Comparison of ENCODE assay signal across 11 mouse cellular contexts in genomic region chr13:78178771-78179170, GRCm38 (mm10). TPM values are rescaled to one million over a fixed set of nuclear protein-coding genes. Genes with fewer than 3 reads are reported as not detected.
DNase-seq lines count a peak whose midpoint lies in the region; ATAC-seq and TF ChIP-seq lines count a peak whose summit lies in the region.
"Had no signal": no experiment of that assay in that cellular context is flagged by ENCODE, and none has a peak within 500 bp of the region (broad histone marks: within the 10 kb centered on the region; RNA-seq: fewer than 3 reads in every experiment).

No protein-coding gene starts in this region.

- H3K4me2 ChIP-seq in heart, embryonic 13.5 days = peak overlapping the region; percentile 62
- H3K4me2 ChIP-seq in forebrain, postnatal 0 days (ENCODE audit: low read depth) = peak overlapping the region; percentile 54
- peak overlapping the region; percentile 52 for H3K4me2 ChIP-seq in midbrain, embryonic 15.5 days
- H3K4me2 ChIP-seq in intestine, postnatal 0 days (replicated peaks; ENCODE audit: low read depth) = no peak overlapping the region

- WGBS in heart, embryonic 13.5 days = 11% methylated on average over 5 of the region's 5 CpGs
- 15% methylated on average over 5 of the region's 5 CpGs for WGBS in forebrain, postnatal 0 days
- WGBS in midbrain, embryonic 15.5 days = 9% methylated on average over 5 of the region's 5 CpGs
- 9% methylated on average over 5 of the region's 5 CpGs for WGBS in intestine, postnatal 0 days

- peaks cover 97% of the 10 kb centered on the region for H3K27me3 ChIP-seq in heart, embryonic 13.5 days (replicated peaks)
- H3K27me3 ChIP-seq in forebrain, postnatal 0 days (ENCODE audit: insufficient read depth, low read length) = peaks cover 9% of the 10 kb centered on the region
- peaks cover 42% of the 10 kb centered on the region for H3K27me3 ChIP-seq in midbrain, embryonic 15.5 days (replicated peaks)
- peaks cover 81% of the 10 kb centered on the region for H3K27me3 ChIP-seq in intestine, postnatal 0 days (replicated peaks; ENCODE audit: control insufficient read depth, insufficient read depth, low read length)

- intact Hi-C loops in gastrocnemius, postnatal 36 days (cut with DNase I) = no loop called here

- peak overlapping the region; percentile 41 for H3K4me3 ChIP-seq in heart, embryonic 13.5 days
- peak overlapping the region; percentile 54; the same call in 1 of the 2 replicates for H3K4me3 ChIP-seq in cortical plate, adult 2 months (ENCODE audit: insufficient read depth, low read length)
- H3K4me3 ChIP-seq in forebrain, postnatal 0 days (ENCODE audit: low read depth, low read length) = peak overlapping the region; percentile 34
- H3K4me3 ChIP-seq in midbrain, embryonic 15.5 days = peak overlapping the region; percentile 40; the same call in 1 of the 2 replicates
- H3K4me3 ChIP-seq in intestine, postnatal 0 days (ENCODE audit: low read depth, low read length) = no peak overlapping the region

- 0 out of 2 replicates have a peak overlapping the region, but pooled peaks have one; percentile 62 for H3K9ac ChIP-seq in heart, embryonic 13.5 days
- H3K9ac ChIP-seq in forebrain, postnatal 0 days = peak overlapping the region; percentile 54
- peak overlapping the region; percentile 45; the same call in 1 of the 2 replicates for H3K9ac ChIP-seq in midbrain, embryonic 15.5 days
- H3K9ac ChIP-seq in intestine, postnatal 0 days (ENCODE audit: low read depth, low read length) = no peak overlapping the region

- H3K36me3 ChIP-seq in heart, embryonic 13.5 days = no peaks in the 10 kb centered on the region
- H3K36me3 ChIP-seq in forebrain, postnatal 0 days (ENCODE audit: insufficient read depth) = no peaks in the 10 kb centered on the region
- H3K36me3 ChIP-seq in midbrain, embryonic 15.5 days (replicated peaks) = no peaks in the 10 kb centered on the region
- H3K36me3 ChIP-seq in intestine, postnatal 0 days (ENCODE audit: control insufficient read depth, insufficient read depth) = no peaks in the 10 kb centered on the region

- TF ChIP-seq POLR2A in cortical plate, adult 2 months (IDR thresholded peaks at IDR 0.05; ENCODE audit: extremely low read depth, insufficient read depth, low read length) = no peak

- TF ChIP-seq CTCF in cortical plate, adult 2 months (IDR thresholded peaks at IDR 0.05; ENCODE audit: extremely low read depth, insufficient read depth, low read length) = no peak
- TF ChIP-seq CTCF in forebrain, postnatal 0 days (IDR thresholded peaks at IDR 0.05; ENCODE audit: low read depth) = no peak
- TF ChIP-seq CTCF in intestine, postnatal 0 days (IDR thresholded peaks at IDR 0.05; ENCODE audit: low read depth) = no peak

- no peaks in the 10 kb centered on the region for H3K9me3 ChIP-seq in heart, embryonic 13.5 days
- no peaks in the 10 kb centered on the region for H3K9me3 ChIP-seq in forebrain, postnatal 0 days (ENCODE audit: low read length)
- no peaks in the 10 kb centered on the region for H3K9me3 ChIP-seq in midbrain, embryonic 15.5 days
- H3K9me3 ChIP-seq in intestine, postnatal 0 days (ENCODE audit: control insufficient read depth) = no peaks in the 10 kb centered on the region

- peaks cover 19% of the 10 kb centered on the region for H3K4me1 ChIP-seq in heart, embryonic 13.5 days
- H3K4me1 ChIP-seq in cortical plate, adult 2 months (ENCODE audit: control insufficient read depth, insufficient read depth, low read length) = no peaks in the 10 kb centered on the region
- 0 out of 2 replicates have a peak, but pooled peaks cover 5% of the 10 kb centered on the region for H3K4me1 ChIP-seq in forebrain, postnatal 0 days (ENCODE audit: insufficient read depth)
- H3K4me1 ChIP-seq in midbrain, embryonic 15.5 days = peaks cover 24% of the 10 kb centered on the region
- no peaks in the 10 kb centered on the region for H3K4me1 ChIP-seq in intestine, postnatal 0 days (replicated peaks; ENCODE audit: control insufficient read depth, insufficient read depth, low read length)

- H3K27ac ChIP-seq in heart, embryonic 13.5 days (replicated peaks) = no peak overlapping the region
- peak overlapping the region; percentile 42; the same call in 1 of the 2 replicates for H3K27ac ChIP-seq in cortical plate, adult 2 months (ENCODE audit: insufficient read depth, low read length)
- H3K27ac ChIP-seq in forebrain, postnatal 0 days (ENCODE audit: low read depth, low read length) = peak overlapping the region; percentile 83
- peak overlapping the region; percentile 82 for H3K27ac ChIP-seq in midbrain, embryonic 15.5 days
- H3K27ac ChIP-seq in intestine, postnatal 0 days (ENCODE audit: low read depth, low read length) = no peak overlapping the region

- no peak for ATAC-seq in heart, embryonic 13.5 days (ENCODE audit: extremely low read depth, insufficient number of reproducible peaks, low FRiP score, low TSS enrichment)
- no peak for ATAC-seq in forebrain, postnatal 0 days
- ATAC-seq in midbrain, embryonic 15.5 days (replicated peaks) = no peak
- no peak for ATAC-seq in intestine, postnatal 0 days
- ATAC-seq: lung, postnatal 0 days had no signal

- no peak for DNase-seq in heart, adult 9 months (ENCODE audit: low spot score in 2 of 2)
- peak; percentile 46 for DNase-seq in forebrain, postnatal 0 days
- no peak for DNase-seq in gastrocnemius, postnatal 36 days
- no peak for DNase-seq in gastrocnemius, adult 8-10 months (ENCODE audit: low spot score in 2 of 2)
- DNase-seq: kidney, postnatal 36 days; right cerebral cortex, postnatal 4 days had no signal

RNA-seq across cellular contexts. Expression of gene Nr2f1, which starts 20.8 kb away (rescaled TPM):
- 4.1 and 4.6 TPM in 2 replicates for polyA plus RNA-seq in heart, embryonic 13.5 days (2015; fragmentation: Nextera tagmentation; extraction: Ambion mirVana)
- 158 and 169 TPM in 2 replicates for polyA plus RNA-seq in cortical plate, adult 2 months (2012; rRNA removed)
- total RNA-seq in forebrain, postnatal 0 days (2014; rRNA removed) = 161 and 250 TPM in 2 replicates
- 72.9 and 89.1 TPM in 2 replicates for polyA plus RNA-seq in forebrain, postnatal 0 days (2015; fragmentation: Nextera tagmentation; extraction: Ambion mirVana)
- polyA plus RNA-seq in midbrain, embryonic 15.5 days (2015; fragmentation: Nextera tagmentation; extraction: Ambion mirVana) = 58.4 and 61.2 TPM in 2 replicates
- total RNA-seq in gastrocnemius, postnatal 36 days (2021) = under 1 TPM; 0.31 to 0.69 TPM
- polyA plus RNA-seq in intestine, postnatal 0 days (2015; fragmentation: Nextera tagmentation; extraction: Ambion mirVana) = 0.82 and 1.0 TPM in 2 replicates
- under 1 TPM; 0.15 to 0.36 (median 0.32) TPM for total RNA-seq in gastrocnemius, adult 8-10 months (2022)

Comparison
In these comparisons a context has a peak if more than half of its experiments do, and no peak if none do; other contexts are left out.
1. H3K27ac ChIP-seq: peak in cortical plate, adult 2 months (single experiment), forebrain, postnatal 0 days (single experiment) and midbrain, embryonic 15.5 days (single experiment); none in heart, embryonic 13.5 days (single experiment) and intestine, postnatal 0 days (single experiment).
2. RNA of gene Nr2f1, which starts 20.8 kb away (polyA plus RNA-seq): 158 to 169 TPM in cortical plate, adult 2 months, 72.9 to 89.1 TPM in forebrain, postnatal 0 days and 58.4 to 61.2 TPM in midbrain, embryonic 15.5 days; 4.1 to 4.6 TPM in heart, embryonic 13.5 days and 0.82 to 1.0 TPM in intestine, postnatal 0 days; every median in the first group is over 10 times any median in the second.